Mouse (Mus musculus): Measurements from ENCODE around the gene Hmcn1. TPM values are rescaled to one million over a fixed set of nuclear protein-coding genes. Genes with fewer than 3 reads are reported as not detected.

Hmcn1 gene
- polyA plus RNA-seq, 1 experiment from 2014 or later: 22.1 TPM

- Histone ChIP-seq H3K9me3 (ENCODE audit: control insufficient read depth, low read depth, low read length) (no peaks in the 10 kb centered on the region), H3K27me3 (ENCODE audit: control insufficient read depth, insufficient read depth, low read length) (no peaks in the 10 kb centered on the region), H3K36me3 (ENCODE audit: control insufficient read depth, insufficient read depth, low read length) (no peaks in the 10 kb centered on the region), H3K4me1 (ENCODE audit: control insufficient read depth, insufficient read depth, low read length) (no peaks in the 10 kb centered on the region), H3K9ac (replicated peaks; ENCODE audit: low read depth, low read length) (no peak overlapping the region), H3K27ac (ENCODE audit: low read length) (no peak overlapping the region), H3K4me3 (ENCODE audit: low read depth, low read length) (no peak overlapping the region), H3K4me2 (replicated peaks; ENCODE audit: low read depth, low read length) (no peak overlapping the region)
- 89% methylated on average over 6 of the region's 6 CpGs for whole genome bisulfite sequencing
- no peak for ATAC-seq (ENCODE audit: insufficient number of reproducible peaks, insufficient read depth, low FRiP score, low read depth)
Observed at GRCm38 (mm10) chr1:150833448-150833847, 159.8 kb downstream of the Hmcn1 start.

DNA sequence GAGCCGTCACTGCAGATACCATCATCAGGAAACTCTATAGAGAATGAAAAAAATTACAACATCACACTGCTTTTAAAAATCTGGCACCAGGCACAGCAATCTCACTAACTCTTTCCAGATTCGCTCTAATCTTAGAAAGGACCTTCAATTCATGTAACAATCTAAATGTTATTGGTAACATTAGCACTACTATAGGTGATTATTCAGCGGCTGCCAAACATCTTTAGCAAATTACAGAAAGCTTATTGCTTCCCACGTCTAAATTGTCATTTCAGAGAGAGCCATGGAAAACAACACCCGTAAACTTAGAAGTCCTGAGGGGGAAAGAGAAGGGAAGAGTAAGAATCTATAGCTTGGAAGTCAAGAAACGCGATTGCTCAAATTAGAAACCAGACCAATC is 163.4 kb downstream of the Hmcn1 start:
- Histone ChIP-seq H3K4me3 (ENCODE audit: low read depth, low read length) (no peak overlapping the region), H3K9me3 (ENCODE audit: control insufficient read depth, low read depth, low read length) (no peaks in the 10 kb centered on the region), H3K27ac (ENCODE audit: low read length) (no peak overlapping the region), H3K9ac (replicated peaks; ENCODE audit: low read depth, low read length) (no peak overlapping the region), H3K4me2 (replicated peaks; ENCODE audit: low read depth, low read length) (no peak overlapping the region), H3K27me3 (ENCODE audit: control insufficient read depth, insufficient read depth, low read length) (no peaks in the 10 kb centered on the region), H3K36me3 (ENCODE audit: control insufficient read depth, insufficient read depth, low read length) (no peaks in the 10 kb centered on the region), H3K4me1 (ENCODE audit: control insufficient read depth, insufficient read depth, low read length) (no peaks in the 10 kb centered on the region)
- ATAC-seq (ENCODE audit: insufficient number of reproducible peaks, insufficient read depth, low FRiP score, low read depth): no peak
- 74% methylated on average over 7 of the region's 7 CpGs for WGBS

DNA sequence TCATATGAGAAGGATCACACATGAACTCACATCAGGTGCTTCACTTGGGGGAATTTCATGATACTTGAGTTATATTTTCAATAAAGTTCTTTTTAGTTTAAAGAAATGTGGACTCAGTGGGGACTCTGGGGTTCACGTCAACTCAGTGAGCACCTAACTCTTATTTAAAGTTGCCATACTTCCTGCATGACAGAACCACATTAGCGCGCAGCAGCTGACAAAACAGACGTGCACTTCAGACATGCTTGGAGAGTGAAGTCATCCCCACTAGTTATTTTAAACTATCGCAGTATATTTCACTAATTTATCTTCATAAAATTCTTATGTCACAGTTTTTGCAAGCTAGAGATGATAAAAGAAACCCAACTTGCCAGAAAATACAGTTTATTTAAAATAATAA is 166.1 kb downstream of the Hmcn1 start:
- WGBS: 49% methylated on average over 5 of the region's 5 CpGs
- no peak overlapping the region for H3K27ac ChIP-seq (ENCODE audit: low read length)

GRCm38 (mm10) chr1:150824334-150825005 is 168.8 kb downstream of the Hmcn1 start:
- H3K27ac ChIP-seq (ENCODE audit: low read length): no peak overlapping the region
- no peaks in the 10 kb centered on the region for H3K36me3 ChIP-seq (ENCODE audit: control insufficient read depth, insufficient read depth, low read length)
- no peak for ATAC-seq (ENCODE audit: insufficient number of reproducible peaks, insufficient read depth, low FRiP score, low read depth)
- H3K4me1 ChIP-seq (ENCODE audit: control insufficient read depth, insufficient read depth, low read length): no peaks in the 10 kb centered on the region
- WGBS: 54% methylated on average over 5 of the region's 5 CpGs
- H3K9ac ChIP-seq (replicated peaks; ENCODE audit: low read depth, low read length): no peak overlapping the region
- H3K4me3 ChIP-seq (ENCODE audit: low read depth, low read length): no peak overlapping the region
- H3K4me2 ChIP-seq (replicated peaks; ENCODE audit: low read depth, low read length): no peak overlapping the region
- H3K9me3 ChIP-seq (ENCODE audit: control insufficient read depth, low read depth, low read length): no peaks in the 10 kb centered on the region
- H3K27me3 ChIP-seq (ENCODE audit: control insufficient read depth, insufficient read depth, low read length): no peaks in the 10 kb centered on the region

More for the DNA sequence above, 166.1 kb downstream of the Hmcn1 start:
- no peak overlapping the region for H3K4me3 ChIP-seq (ENCODE audit: low read depth, low read length)
- no peak overlapping the region for H3K4me2 ChIP-seq (replicated peaks; ENCODE audit: low read depth, low read length)
- H3K36me3 ChIP-seq (ENCODE audit: control insufficient read depth, insufficient read depth, low read length): no peaks in the 10 kb centered on the region
- no peak for ATAC-seq (ENCODE audit: insufficient number of reproducible peaks, insufficient read depth, low FRiP score, low read depth)
- H3K27me3 ChIP-seq (ENCODE audit: control insufficient read depth, insufficient read depth, low read length): no peaks in the 10 kb centered on the region
- no peak overlapping the region for H3K9ac ChIP-seq (replicated peaks; ENCODE audit: low read depth, low read length)
- H3K4me1 ChIP-seq (ENCODE audit: control insufficient read depth, insufficient read depth, low read length): no peaks in the 10 kb centered on the region
- H3K9me3 ChIP-seq (ENCODE audit: control insufficient read depth, low read depth, low read length): no peaks in the 10 kb centered on the region

GRCm38 (mm10) chr1:150816035-150816807 is 177.0 kb downstream of the Hmcn1 start:
- 86% methylated on average over 11 of the region's 11 CpGs for WGBS
- no peak for ATAC-seq (ENCODE audit: insufficient number of reproducible peaks, insufficient read depth, low FRiP score, low read depth)

GRCm38 (mm10) chr1:150814917-150815316 is 178.3 kb downstream of the Hmcn1 start:
- Histone ChIP-seq H3K9ac (replicated peaks; ENCODE audit: low read depth, low read length) (no peak overlapping the region), H3K9me3 (ENCODE audit: control insufficient read depth, low read depth, low read length) (no peaks in the 10 kb centered on the region), H3K27me3 (ENCODE audit: control insufficient read depth, insufficient read depth, low read length) (no peaks in the 10 kb centered on the region), H3K4me1 (ENCODE audit: control insufficient read depth, insufficient read depth, low read length) (peaks cover 4% of the 10 kb centered on the region; the same call in 1 of the 2 replicates), H3K4me2 (replicated peaks; ENCODE audit: low read depth, low read length) (no peak overlapping the region), H3K27ac (ENCODE audit: low read length) (no peak overlapping the region), H3K36me3 (ENCODE audit: control insufficient read depth, insufficient read depth, low read length) (no peaks in the 10 kb centered on the region), H3K4me3 (ENCODE audit: low read depth, low read length) (no peak overlapping the region)
- no peak for ATAC-seq (ENCODE audit: insufficient number of reproducible peaks, insufficient read depth, low FRiP score, low read depth)
- WGBS: 24% methylated on average over 4 of the region's 4 CpGs

More at GRCm38 (mm10) chr1:150816035-150816807, 177.0 kb downstream of the Hmcn1 start:
- H3K27ac ChIP-seq (ENCODE audit: low read length): no peak overlapping the region
- H3K4me3 ChIP-seq (ENCODE audit: low read depth, low read length): no peak overlapping the region
- no peaks in the 10 kb centered on the region for H3K27me3 ChIP-seq (ENCODE audit: control insufficient read depth, insufficient read depth, low read length)
- H3K4me2 ChIP-seq (replicated peaks; ENCODE audit: low read depth, low read length): no peak overlapping the region
- peaks cover 4% of the 10 kb centered on the region; the same call in 1 of the 2 replicates for H3K4me1 ChIP-seq (ENCODE audit: control insufficient read depth, insufficient read depth, low read length)
- H3K9ac ChIP-seq (replicated peaks; ENCODE audit: low read depth, low read length): no peak overlapping the region
- H3K36me3 ChIP-seq (ENCODE audit: control insufficient read depth, insufficient read depth, low read length): no peaks in the 10 kb centered on the region
- H3K9me3 ChIP-seq (ENCODE audit: control insufficient read depth, low read depth, low read length): no peaks in the 10 kb centered on the region

GRCm38 (mm10) chr1:150813381-150813780 is 179.9 kb downstream of the Hmcn1 start:
- Histone ChIP-seq H3K4me3 (ENCODE audit: low read depth, low read length) (no peak overlapping the region), H3K27ac (ENCODE audit: low read length) (no peak overlapping the region), H3K27me3 (ENCODE audit: control insufficient read depth, insufficient read depth, low read length) (no peaks in the 10 kb centered on the region), H3K9ac (replicated peaks; ENCODE audit: low read depth, low read length) (no peak overlapping the region), H3K36me3 (ENCODE audit: control insufficient read depth, insufficient read depth, low read length) (no peaks in the 10 kb centered on the region), H3K4me2 (replicated peaks; ENCODE audit: low read depth, low read length) (no peak overlapping the region), H3K9me3 (ENCODE audit: control insufficient read depth, low read depth, low read length) (no peaks in the 10 kb centered on the region), H3K4me1 (ENCODE audit: control insufficient read depth, insufficient read depth, low read length) (peaks cover 4% of the 10 kb centered on the region; the same call in 1 of the 2 replicates)
- ATAC-seq (ENCODE audit: insufficient number of reproducible peaks, insufficient read depth, low FRiP score, low read depth): no peak

GRCm38 (mm10) chr1:150806864-150807263 is 186.4 kb downstream of the Hmcn1 start:
- H3K36me3 ChIP-seq (ENCODE audit: control insufficient read depth, insufficient read depth, low read length): no peaks in the 10 kb centered on the region
- H3K9ac ChIP-seq (replicated peaks; ENCODE audit: low read depth, low read length): no peak overlapping the region
- no peak overlapping the region for H3K4me3 ChIP-seq (ENCODE audit: low read depth, low read length)
- H3K4me1 ChIP-seq (ENCODE audit: control insufficient read depth, insufficient read depth, low read length): peaks cover 5% of the 10 kb centered on the region; the same call in 1 of the 2 replicates
- H3K27me3 ChIP-seq (ENCODE audit: control insufficient read depth, insufficient read depth, low read length): no peaks in the 10 kb centered on the region
- no peaks in the 10 kb centered on the region for H3K9me3 ChIP-seq (ENCODE audit: control insufficient read depth, low read depth, low read length)
- no peak overlapping the region for H3K27ac ChIP-seq (ENCODE audit: low read length)
- WGBS: 82% methylated on average over 3 of the region's 3 CpGs
- ATAC-seq (ENCODE audit: insufficient number of reproducible peaks, insufficient read depth, low FRiP score, low read depth): no peak
- no peak overlapping the region for H3K4me2 ChIP-seq (replicated peaks; ENCODE audit: low read depth, low read length)
